Mouse (Mus musculus) forebrain, postnatal 0 days (tissue): Measurements from ENCODE around the gene Lpp. TPM values are rescaled to one million over a fixed set of nuclear protein-coding genes. Genes with fewer than 3 reads are reported as not detected.

Experiments
- ATAC-seq: fragments of 200-750 bp; cut with Nextera tagmentation; 2 replicates; pipeline ENCODE4 v1.8.0; 2017; ENCODE audit warnings: mild to moderate bottlenecking, moderate library complexity
- DNase-seq: peaks from one replicate; pipeline ENCODE4 v3.0.0-alpha.2; 2015
- H3K27ac ChIP-seq: fragments of 300-500 bp; sonication (generic); 2 replicates; pipeline ENCODE4 v1.5.1; 2014; ENCODE audit warnings: low read depth, mild to moderate bottlenecking, antibody characterized with exemption, low read length, moderate library complexity, mixed read lengths
- H3K27me3 ChIP-seq: fragments of 300-500 bp; sonication (generic); 2 replicates; pipeline ENCODE4 v1.6.1; 2014; ENCODE audit warnings: mild to moderate bottlenecking, low read length, mixed read lengths; ENCODE audit not compliant: insufficient read depth
- H3K36me3 ChIP-seq: fragments of 300-500 bp; sonication (generic); 2 replicates; pipeline ENCODE4 v1.6.1; 2014; ENCODE audit warnings: mild to moderate bottlenecking, moderate library complexity; ENCODE audit not compliant: insufficient read depth
- H3K4me1 ChIP-seq: fragments of 300-500 bp; sonication (generic); 2 replicates; pipeline ENCODE4 v1.6.1; 2014; ENCODE audit warnings: antibody characterized with exemption; ENCODE audit not compliant: insufficient read depth
- H3K4me2 ChIP-seq: fragments of 300-500 bp; sonication (generic); 2 replicates; pipeline ENCODE4 v1.6.1; 2014; ENCODE audit warnings: low read depth, mild to moderate bottlenecking, moderate library complexity
- H3K4me3 ChIP-seq: fragments of 300-500 bp; sonication (generic); 2 replicates; pipeline ENCODE4 v1.5.1; 2014; ENCODE audit warnings: low read depth, low read length, mixed read lengths
- H3K9ac ChIP-seq: fragments of 300-500 bp; sonication (generic); 2 replicates; pipeline ENCODE4 v1.6.1; 2014; ENCODE audit warnings: mild to moderate bottlenecking
- H3K9me3 ChIP-seq: fragments of 300-500 bp; sonication (generic); 2 replicates; pipeline ENCODE4 v1.6.1; 2016; ENCODE audit warnings: low read length
- CTCF ChIP-seq: sonication (generic); IDR thresholded peaks from 2 replicates; pipeline ENCODE4 v1.5.1; 2016; ENCODE audit warnings: antibody characterized with exemption, control low read depth, low read depth
- WGBS: fragments of 180-500 bp; shearing (Covaris S2); extraction: QIAGEN DNeasy Blood & Tissue Kit; methylation state at CpG from one replicate; pipeline ENCODE4 v1.1.7; 2014; 5-methylcytosine and 5-hydroxymethylcytosine counted together
- polyA plus RNA-seq: library from polyadenylated mRNA; unstranded; fragments of >200 nt; fragmentation: Nextera tagmentation; extraction: Ambion mirVana; gene quantifications from 2 replicates; pipeline ENCODE4 v1.2.1, GENCODE M21; 2015
- total RNA-seq: library from RNA; depleted of rRNA; stranded (reverse); fragments of >200 nt; gene quantifications from 2 replicates; pipeline ENCODE4 v1.2.3, GENCODE M21; 2014

Gene Lpp
- total and polyA plus RNA-seq, 2 experiments from 2014 or later, result 6.2 to 9.4 TPM

GRCm38 (mm10) chr16:24891453-24891852, 498.1 kb downstream of the Lpp start:
- H3K4me1 ChIP-seq, result no peaks in the 10 kb centered on the region
- H3K27me3 ChIP-seq, result no peaks in the 10 kb centered on the region
- ATAC-seq, result no peak
- WGBS, result 43% methylated on average over 6 of the region's 6 CpGs
- no peak for DNase-seq
- H3K9ac ChIP-seq, result no peak overlapping the region
- no peak overlapping the region for H3K4me3 ChIP-seq
- H3K27ac ChIP-seq, result no peak overlapping the region
- no peaks in the 10 kb centered on the region for H3K36me3 ChIP-seq
- no peaks in the 10 kb centered on the region for H3K9me3 ChIP-seq
- TF ChIP-seq CTCF, result no peak
- H3K4me2 ChIP-seq, result no peak overlapping the region

- TF ChIP-seq CTCF, result no peak
- Histone ChIP-seq H3K4me3 (no peak overlapping the region), H3K4me1 (no peaks in the 10 kb centered on the region), H3K27me3 (no peaks in the 10 kb centered on the region), H3K4me2 (no peak overlapping the region), H3K9me3 (no peaks in the 10 kb centered on the region), H3K36me3 (no peaks in the 10 kb centered on the region), H3K27ac (no peak overlapping the region), H3K9ac (no peak overlapping the region)
- ATAC-seq (no peak), DNase-seq (no peak)
- 74% methylated on average over 5 of the region's 5 CpGs for WGBS
Measured at GRCm38 (mm10) chr16:24895160-24895559, 501.9 kb downstream of the Lpp start.

GRCm38 (mm10) chr16:24897641-24898040, 504.3 kb downstream of the Lpp start:
- no peak for TF ChIP-seq CTCF
- H3K27ac ChIP-seq, result no peak overlapping the region
- no peak for ATAC-seq
- H3K9ac ChIP-seq, result no peak overlapping the region
- no peak for DNase-seq
- no peaks in the 10 kb centered on the region for H3K4me1 ChIP-seq
- no peaks in the 10 kb centered on the region for H3K9me3 ChIP-seq
- no peak overlapping the region for H3K4me3 ChIP-seq
- H3K27me3 ChIP-seq, result no peaks in the 10 kb centered on the region
- no peak overlapping the region for H3K4me2 ChIP-seq
- WGBS, result 72% methylated on average over 3 of the region's 3 CpGs
- H3K36me3 ChIP-seq, result no peaks in the 10 kb centered on the region

- DNase-seq (no peak), ATAC-seq (no peak)
- Histone ChIP-seq H3K4me1 (no peaks in the 10 kb centered on the region), H3K27me3 (no peaks in the 10 kb centered on the region), H3K9me3 (no peaks in the 10 kb centered on the region), H3K4me2 (no peak overlapping the region), H3K36me3 (no peaks in the 10 kb centered on the region), H3K4me3 (no peak overlapping the region), H3K9ac (no peak overlapping the region), H3K27ac (no peak overlapping the region)
- 22% methylated on average over 2 of the region's 2 CpGs for WGBS
- TF ChIP-seq CTCF, result no peak
Measured at GRCm38 (mm10) chr16:24900241-24900796, 507.0 kb downstream of the Lpp start.

GRCm38 (mm10) chr16:24901139-24901859, 508.0 kb downstream of the Lpp start:
- no peaks in the 10 kb centered on the region for H3K9me3 ChIP-seq

GRCm38 (mm10) chr16:24902111-24902510, 508.8 kb downstream of the Lpp start:
- no peaks in the 10 kb centered on the region for H3K4me1 ChIP-seq
- H3K9ac ChIP-seq, result no peak overlapping the region
- H3K27ac ChIP-seq, result no peak overlapping the region
- no peak for TF ChIP-seq CTCF
- no peak for ATAC-seq
- H3K4me3 ChIP-seq, result no peak overlapping the region
- no peak overlapping the region for H3K4me2 ChIP-seq
- DNase-seq, result no peak
- no peaks in the 10 kb centered on the region for H3K9me3 ChIP-seq
- H3K27me3 ChIP-seq, result no peaks in the 10 kb centered on the region
- WGBS, result 66% methylated on average over 1 of the region's 1 CpGs
- no peaks in the 10 kb centered on the region for H3K36me3 ChIP-seq

More at GRCm38 (mm10) chr16:24901139-24901859, 508.0 kb downstream of the Lpp start:
- no peak for ATAC-seq
- Histone ChIP-seq H3K27ac (no peak overlapping the region), H3K9ac (no peak overlapping the region), H3K4me2 (no peak overlapping the region), H3K4me1 (no peaks in the 10 kb centered on the region), H3K27me3 (no peaks in the 10 kb centered on the region), H3K4me3 (no peak overlapping the region), H3K36me3 (no peaks in the 10 kb centered on the region)
- no peak for DNase-seq
- TF ChIP-seq CTCF, result no peak
- 86% methylated on average over 6 of the region's 6 CpGs for WGBS

GRCm38 (mm10) chr16:24908926-24909325, 515.6 kb downstream of the Lpp start:
- DNase-seq (peak; percentile 52), ATAC-seq (peak; percentile 74)
- no peak overlapping the region for H3K27ac ChIP-seq
- H3K9me3 ChIP-seq, result no peaks in the 10 kb centered on the region
- no peak overlapping the region for H3K4me2 ChIP-seq
- H3K27me3 ChIP-seq, result no peaks in the 10 kb centered on the region
- peaks cover 4% of the 10 kb centered on the region for H3K4me1 ChIP-seq
- no peak overlapping the region for H3K4me3 ChIP-seq
- WGBS, result 78% methylated on average over 1 of the region's 1 CpGs
- no peak overlapping the region for H3K9ac ChIP-seq
- TF ChIP-seq CTCF, result no peak
- H3K36me3 ChIP-seq, result no peaks in the 10 kb centered on the region
